Mouse (Mus musculus) brain, adult 2 months (tissue): ENCODE measurements around the gene Itga3.

Source experiments
- DNase-seq: peaks from one replicate; pipeline ENCODE4 v3.0.0; 2011; ENCODE audit warnings: low read depth, low spot score

The Itga3 gene

DNA sequence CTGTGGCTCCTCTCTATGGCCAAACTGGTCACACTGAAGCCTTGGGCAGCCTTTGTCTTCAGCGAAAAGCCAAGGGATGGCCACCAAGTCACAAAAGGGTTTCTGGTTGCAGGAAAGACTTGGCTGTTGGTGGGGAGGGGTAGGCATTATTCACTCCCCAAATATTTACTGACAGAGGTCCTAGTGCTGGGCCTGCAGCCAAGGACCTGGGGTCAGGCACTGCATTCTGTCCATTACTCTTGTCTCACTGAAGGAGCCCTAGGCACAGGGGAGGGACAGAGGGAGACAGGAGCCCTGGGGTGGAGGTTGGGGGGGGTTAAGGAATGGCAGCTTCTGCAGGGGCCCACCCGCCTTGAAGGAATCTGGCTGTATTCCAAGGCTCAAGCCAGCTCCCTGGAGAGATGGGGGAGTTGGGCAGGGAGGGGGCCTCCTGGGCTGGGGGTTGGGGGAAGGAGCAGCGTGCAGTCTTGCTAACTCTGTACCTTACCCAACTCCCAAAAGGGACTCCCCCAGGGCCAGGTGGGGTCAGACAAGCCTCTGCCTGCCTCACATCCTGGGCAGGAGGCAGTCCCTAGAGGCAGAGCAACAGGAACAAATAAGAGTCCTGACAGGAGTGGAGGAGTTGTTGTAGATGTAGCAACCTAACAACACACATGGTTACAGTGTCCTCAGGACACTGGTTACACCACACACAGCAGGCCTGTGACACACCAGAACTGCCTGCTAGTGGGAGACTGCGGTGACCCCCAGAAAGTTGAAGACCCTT is 20.2 kb upstream of the Itga3 start:
- no peak for DNase-seq

DNA sequence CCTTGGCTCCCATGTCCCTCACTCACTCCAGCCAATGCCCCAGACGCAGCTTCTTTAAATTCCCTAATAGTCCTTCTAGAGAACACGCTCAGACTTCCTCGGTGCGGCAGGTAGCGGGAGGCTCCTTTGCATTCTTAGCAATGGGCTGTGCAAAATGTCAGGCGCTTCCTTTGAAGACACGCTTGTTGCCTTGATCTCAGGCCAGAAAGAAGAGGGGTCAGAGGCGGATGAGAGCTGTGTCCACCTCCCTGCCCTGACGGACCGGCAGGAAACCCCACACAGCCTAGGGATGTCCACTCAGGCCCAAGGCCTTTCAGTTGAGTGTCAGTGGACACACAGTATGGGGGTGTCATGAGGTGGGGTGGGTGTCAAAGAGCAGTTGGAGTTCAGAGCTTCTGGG is 19.0 kb upstream of the Itga3 start:
- no peak for DNase-seq

DNA sequence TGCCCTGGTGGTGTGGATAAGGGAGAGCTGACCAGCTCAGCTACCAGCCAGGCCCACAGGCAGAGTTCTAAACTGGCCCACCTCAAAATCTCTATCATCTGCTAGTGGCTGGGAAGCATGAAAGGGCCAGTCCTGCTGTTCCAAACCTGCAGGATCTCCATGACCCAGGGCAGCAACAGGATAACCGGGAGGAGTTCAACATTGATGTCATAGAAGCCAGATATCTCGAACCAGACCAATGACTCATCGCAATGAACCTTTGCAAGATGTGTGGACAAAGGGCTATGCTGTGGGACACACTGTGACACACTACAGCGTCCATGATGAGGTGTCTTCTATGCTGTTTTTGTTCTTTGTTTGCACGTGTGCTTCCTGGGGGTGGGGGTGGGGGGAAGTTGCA is 16.5 kb upstream of the Itga3 start:
- no peak for DNase-seq

DNA sequence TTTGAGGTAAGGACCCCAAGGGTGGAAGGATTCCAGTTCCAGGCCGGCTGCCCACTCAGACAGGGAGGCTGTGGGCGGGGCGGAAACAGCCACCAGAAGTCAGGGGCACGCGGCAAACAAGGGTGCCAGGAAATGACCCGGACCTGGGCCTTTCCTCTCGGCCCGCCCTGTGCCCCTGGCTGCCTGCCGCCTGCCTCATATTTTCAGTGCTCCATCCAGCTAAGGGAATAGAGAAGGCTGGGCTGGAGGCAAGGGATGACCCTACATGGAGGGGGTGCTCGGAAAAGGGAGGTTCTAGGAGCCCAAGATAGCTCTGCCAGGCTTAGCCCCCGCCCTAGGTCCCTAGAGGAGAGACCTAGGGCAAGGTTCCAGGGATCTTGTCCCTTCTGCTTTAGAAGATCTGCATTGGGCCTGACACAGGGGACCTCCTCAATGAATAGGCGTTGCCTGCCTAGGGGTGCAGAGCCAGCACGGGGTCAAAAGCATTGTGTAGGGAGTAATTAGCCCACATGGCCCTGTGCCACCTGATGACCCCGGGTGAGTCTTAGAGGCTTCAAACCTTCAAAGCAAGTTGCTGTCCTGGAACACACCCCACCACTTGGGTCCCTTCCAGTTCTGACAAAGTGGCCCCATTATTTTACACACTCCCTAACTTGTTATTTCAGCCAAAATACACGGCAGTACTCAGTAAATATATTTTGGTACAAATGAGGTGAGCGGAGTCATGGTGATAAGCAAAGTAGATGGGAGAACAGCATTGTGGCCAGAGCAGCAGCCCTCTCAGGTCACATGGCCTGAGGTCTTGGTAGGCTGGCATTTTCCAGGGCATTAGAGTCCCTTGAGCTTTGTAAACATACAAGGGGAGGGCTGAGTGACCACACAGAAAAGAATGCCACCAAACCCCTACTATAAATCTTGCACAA is 12.5 kb upstream of the Itga3 start:
- DNase-seq = no peak

DNA sequence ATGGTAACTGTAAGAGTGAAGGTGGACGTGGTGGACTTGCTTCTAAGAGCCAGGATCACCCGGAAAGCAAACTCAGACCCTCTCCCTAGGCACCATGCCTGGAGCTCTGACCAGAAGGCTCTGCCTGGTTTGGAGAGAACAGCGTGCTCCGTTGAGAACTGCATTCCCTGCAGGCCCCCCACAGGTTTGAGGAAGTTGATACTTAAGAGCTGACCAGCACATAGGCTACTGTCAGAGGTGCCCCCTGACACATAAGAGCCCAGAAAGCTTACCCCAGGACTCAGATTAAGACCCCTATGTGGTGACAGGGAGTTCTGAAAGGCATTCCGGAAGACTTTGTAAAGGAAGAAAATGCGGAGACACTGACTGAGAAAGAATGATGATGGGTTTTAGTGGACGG is 11.7 kb upstream of the Itga3 start:
- DNase-seq = no peak

DNA sequence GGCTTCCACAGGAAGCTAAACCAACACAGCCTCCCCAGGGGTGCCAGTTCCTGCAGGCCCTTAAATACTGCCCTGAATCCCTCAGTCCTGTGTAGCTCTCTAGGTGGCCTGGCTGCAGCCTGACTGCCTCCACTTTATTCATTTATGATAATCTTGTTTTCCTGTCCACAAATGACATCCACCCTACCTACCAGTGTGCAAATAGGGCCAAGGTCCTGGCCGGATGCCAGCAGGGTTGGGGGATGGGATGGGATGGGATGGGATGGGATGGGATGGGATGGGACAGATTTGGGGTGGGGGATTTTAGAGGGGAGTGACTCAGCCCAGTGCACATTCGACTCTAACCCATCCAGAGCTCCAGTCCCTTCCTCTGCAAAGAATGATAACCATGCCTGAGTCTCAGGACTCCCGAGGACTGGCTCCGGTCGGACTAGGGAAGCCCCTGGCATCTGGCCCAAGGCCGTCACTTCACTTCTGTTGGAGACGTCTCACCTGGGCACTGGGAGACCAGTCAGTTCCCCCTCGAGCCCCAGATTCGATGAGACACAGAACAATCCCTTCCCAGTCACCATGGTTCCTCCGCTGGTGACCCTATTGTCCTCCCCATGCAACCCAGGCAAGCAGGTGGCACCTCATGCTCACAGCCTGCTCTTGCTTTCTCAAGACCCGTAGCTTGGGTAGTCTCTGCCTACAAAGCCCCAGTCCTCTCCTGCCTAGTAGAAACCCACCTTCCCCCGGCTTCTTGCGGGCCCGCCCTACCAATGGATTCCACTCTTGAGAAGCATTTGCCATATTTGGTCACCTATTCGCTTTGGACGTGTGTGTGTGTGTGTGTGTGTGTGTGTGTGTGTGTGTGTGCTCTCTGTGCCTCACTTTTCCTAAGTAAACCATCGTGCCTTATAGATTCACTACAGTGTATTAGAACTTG is 11.0 kb upstream of the Itga3 start:
- DNase-seq = no peak

DNA sequence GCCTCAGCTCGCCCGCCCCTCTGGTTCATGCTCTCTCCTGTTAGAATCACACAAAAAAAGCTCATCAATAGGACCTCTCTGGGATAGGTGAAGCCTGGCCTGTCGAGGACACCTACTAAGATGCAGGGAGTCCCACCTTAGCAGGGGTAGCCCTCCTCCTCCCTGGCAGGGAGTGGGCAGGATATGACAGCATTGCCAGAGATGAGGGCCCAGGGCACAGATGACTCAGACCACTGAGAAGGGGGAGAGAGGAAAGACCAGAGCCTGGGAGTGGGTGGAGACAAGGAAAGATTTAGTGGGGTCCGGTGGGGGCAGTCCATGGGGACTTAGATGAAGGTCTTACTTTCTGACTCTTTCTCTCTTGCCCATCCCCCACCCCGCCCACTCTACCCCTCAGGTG is 9.6 kb upstream of the Itga3 start:
- no peak for DNase-seq

DNA sequence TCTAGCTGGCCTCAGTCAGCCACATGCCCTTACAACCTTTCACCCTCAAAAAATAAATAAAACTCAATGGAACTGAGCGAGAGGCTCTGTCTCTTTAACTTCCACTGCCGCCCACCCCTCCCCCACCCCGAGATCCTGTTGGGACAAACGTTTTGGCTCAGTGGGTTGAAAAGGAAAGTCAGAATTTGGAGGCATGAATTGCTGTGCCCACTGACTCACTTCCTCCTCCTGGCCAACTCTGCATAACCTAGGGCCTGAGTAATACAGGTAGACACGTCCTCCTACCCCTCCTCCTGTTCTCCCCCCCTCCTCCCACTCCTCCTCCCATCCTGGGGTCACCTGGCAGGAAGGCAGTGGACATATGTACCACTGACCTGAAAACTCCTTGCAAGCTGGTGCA is 9.1 kb upstream of the Itga3 start:
- DNase-seq = no peak

DNA sequence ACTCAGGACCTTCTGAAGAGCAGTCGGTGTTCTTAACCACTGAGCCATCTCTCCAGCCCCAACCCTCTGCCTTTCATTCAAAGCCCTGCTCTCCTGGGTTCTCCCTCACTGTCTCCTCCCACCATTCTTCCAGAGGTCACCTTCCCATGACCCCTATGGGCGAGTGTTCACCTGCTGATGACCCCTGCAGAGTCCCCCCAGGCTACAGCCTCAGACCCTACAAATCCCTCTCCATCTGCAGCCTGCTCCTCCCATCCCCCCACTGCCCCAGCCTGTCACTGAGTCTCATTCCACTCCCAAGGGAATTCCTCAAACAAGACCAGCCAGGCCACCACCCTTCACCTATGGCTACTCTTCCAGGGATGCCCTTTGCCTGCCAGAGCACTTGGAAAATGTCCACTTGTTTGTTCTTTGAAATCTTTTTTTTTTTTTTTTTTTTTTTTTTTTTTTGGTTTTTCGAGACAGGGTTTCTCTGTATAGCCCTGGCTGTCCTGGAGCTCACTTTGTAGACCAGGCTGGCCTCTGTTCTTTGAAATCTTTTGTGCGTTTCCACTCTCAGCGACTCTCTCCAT is 8.3 kb upstream of the Itga3 start:
- DNase-seq = no peak

DNA sequence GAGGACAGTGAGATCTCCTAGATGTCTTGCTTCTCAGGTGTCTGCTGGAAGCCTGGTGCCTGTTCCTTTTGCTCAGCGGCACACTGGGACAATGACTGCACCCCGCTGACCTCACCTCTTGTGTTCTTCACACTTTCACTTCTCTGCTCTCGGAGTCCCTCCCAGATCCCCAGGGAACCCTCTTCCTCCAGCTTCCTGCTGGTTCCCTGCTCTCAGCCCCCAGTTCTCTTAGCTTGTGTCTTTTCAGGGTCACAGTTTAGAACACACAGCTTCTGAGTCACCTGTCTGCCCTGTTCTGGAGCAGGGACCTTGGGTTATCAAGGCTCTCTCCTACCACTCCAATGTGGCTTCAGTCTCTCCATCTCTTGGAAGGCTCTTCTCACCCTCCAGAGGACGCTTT is 7.6 kb upstream of the Itga3 start:
- DNase-seq = no peak

DNA sequence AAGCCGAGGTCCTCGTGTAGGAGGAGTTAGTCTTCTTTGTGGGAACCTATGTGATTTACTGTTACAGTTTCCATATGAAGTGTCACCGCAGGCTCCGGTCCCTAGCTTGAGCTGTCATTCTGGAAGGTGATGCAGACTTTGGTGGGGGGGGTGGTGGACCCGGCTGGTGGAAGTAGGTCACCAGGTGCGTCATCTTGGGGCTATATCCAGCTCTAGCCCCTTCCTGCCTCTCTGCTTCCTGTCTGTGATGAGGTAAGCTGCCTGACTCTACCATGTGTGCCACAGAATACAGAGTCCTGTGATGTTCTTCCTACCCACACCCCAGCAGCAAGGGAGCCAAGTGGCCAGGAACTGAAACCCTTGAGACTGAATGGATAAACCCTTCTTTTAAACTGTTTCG is 6.3 kb upstream of the Itga3 start:
- DNase-seq = no peak

DNA sequence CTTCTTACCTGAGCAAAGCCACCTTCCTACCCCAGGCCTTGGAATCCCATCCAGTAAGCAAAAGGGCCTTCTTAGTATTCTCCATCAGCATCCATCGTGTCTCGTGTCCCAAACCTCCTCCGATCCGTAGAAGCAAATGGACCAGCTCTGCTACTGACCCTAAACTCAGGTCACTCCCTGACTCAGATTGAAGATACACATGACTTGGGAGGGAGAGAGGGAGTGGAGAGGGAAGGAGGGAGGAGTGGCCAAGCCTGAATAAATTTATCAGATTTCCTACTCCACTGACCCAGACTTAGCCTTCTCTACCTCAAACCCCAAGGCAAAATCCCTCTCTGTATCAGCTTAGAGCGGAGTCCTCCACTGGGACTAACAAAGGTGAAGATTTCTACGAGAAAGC is 4.2 kb upstream of the Itga3 start:
- no peak for DNase-seq

DNA sequence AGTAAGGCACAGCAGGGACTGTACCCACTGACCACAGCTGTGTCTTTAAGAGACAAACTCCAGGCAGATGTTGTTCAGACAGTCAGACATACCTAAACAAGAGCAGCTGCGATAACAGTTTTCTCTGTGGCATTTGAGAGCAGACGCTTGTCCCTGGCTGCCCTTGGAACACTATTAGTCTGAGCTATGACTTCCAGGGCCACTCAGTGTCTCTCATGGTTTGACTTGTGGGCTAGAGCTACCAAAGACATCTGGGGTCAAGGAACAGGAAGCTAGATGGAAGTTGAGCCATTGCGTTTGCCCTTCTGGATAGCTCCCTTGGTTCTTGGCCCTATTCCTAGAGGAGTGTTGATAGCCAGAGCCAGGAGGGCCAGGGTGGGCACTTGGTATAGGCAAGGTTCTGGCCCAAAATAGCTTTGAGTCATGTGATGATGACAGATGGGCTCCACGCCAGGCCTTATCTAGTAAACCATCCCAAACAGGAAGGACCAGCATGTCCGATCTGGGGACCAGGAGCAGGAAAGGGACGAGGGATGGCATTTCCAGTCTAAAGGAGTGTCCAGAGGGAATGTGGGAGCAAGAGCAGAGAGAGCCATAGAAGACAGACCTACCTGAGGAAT is 2.8 kb upstream of the Itga3 start:
- DNase-seq = no peak

DNA sequence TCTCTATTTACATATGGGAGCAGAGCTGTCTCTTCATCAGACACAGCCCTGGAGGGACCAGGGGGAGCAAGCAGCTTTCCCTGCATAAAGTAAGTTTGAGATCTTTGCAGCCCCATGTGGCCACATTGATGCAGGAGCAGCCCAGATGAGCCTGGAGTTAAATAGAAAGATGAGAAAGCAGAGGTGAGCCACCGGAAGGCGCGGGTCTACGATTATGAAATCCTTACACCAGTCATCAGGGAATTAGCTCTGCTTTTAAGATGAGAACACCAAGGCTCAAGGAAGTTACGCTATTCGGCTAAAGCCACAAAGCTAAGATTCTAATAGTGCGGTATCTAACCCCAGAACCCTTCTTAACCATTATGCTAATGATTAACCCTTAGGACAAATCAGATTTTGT is 1.4 kb upstream of the Itga3 start:
- peak; percentile 11 for DNase-seq

DNA sequence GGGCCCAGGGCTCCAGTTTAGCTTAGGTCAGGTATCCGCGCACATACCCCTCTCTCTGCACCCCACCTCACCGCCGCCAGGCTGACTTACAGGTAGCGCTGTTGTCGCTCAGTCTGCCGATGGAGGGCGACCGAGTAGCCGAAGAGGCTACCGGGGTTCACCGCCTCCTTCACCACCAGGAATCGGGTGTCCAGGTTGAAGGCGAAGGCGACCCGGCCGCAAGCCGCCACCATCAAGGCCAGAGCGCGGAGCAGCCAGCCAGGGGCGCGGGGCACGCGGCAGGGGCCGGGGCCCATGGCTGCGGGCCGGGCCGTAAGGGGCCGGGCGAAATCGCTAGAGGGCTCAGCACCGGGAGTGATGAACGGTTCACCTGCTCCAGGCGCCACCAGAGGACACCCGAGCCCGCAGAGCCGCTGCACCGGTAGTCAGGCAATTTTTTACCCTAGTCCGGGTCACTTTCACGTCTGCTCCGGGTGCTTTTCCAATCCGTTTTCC is 513 bp downstream of the Itga3 start:
- DNase-seq = peak; percentile 88

DNA sequence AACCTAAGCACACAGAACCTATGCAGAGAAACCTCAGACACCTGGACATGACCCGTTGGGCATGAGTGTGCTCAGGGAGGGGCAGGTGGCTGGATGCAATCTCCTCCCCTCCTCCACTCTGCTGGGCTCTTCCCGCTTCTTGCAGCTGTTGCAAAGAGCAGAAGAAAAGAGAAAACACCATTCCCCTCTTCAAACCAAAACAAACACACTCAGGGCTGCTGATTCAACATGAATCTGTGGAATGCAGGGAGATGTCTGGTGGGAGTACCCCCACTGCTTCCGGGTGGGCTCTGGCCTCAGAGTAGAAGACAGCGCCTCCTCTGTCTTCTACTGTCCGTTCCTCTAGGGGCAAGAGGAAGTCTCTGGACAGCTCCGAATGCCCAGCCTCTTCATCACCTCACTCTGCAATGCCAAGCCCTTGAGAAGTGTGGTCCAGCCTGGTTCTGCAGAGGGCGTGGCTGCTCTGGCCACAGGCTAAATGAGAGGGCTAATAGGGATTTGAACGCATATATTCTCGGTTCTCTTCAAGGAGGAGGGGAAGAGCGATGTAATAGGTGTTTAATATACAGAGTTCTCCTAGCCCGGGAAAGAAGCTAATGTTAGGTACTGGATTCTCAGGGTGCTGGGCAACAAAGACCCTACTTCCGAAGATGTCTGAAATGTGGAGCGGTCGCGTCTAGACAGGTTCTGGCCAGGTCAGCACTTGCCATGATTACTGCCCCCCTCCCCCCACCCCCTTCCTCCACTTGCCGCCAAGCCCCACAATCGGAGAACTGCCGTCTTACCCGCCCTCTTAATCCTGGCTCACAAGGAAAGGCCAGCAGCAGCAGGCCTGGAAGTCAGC is 1.2 kb downstream of the Itga3 start:
- DNase-seq = peak; percentile 40

DNA sequence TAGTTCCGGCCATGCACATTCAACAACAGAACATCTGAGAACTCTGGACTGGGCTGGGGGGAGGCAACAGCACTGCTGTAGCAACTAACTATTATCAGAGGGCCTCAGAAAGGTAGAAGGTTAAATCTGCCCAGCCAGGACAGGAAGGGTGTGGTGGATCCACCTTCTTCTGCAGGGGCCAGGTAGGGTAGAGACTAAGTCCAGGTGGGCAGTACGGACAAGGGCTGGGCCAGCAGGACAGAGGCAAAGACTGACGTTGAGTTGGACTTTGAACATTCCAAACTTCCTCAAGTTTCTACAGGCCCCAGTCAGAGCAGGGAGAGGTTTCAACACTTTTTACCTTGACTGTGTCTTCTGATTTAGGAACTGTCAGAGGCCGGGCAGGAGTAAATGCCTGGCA is 1.9 kb downstream of the Itga3 start:
- DNase-seq = no peak

DNA sequence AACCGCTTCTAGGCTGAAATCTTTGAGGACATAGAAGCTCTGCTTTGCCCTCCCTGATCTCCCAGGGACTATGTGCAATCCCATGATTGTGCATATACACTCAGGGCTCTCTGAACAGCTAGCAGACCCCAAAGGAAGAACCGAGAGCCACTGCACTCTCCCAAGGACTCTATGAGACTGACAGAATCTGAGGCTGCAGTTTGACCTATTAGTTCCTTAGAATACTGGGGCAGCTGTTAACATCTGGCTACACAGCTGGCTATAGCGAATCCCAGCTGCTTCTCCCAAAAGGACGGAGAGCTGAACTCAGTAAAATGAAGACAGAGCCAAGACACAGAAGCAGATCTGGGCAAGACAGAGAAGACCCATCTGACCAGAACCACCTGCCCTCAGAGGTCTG is 2.8 kb downstream of the Itga3 start:
- DNase-seq = no peak

DNA sequence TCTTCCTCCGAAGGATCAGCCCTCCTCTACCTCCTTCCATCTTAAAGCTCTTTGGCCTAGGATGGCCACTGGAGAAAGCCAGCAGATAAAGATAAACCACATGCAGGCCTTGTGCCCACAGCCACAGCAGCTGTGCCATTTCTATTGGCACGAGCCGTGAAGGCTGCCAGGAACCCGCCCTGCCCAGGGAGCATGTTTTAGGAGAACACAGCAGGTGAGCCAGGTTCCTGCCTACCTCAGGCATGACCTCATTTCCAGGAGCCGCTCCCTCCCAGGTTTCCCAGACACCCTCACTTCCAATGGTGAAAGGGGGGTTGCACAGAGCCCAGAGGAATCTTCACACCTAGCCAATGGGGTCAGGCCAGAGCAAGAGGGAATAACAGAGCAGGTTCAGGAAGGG is 3.8 kb downstream of the Itga3 start:
- peak; percentile 86 for DNase-seq

DNA sequence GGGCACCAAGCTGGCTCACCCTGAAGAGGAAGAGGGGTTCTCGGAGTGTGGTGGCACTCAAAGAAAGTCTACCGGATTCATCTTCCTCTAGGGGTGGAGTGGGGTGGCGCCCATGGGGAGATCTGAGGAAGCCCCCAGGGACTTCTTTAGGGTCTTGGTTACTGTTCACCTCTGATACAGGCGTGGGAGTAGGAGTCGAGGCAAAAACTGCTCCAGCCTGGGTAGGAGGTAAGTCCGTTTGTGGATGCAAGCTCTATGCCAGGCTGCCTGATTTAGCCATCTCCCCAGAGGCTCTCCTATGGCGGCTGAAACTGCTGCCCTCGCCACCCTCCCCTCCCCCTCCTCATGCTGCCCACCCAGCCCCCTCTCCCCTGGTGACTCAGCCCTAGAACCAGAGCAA is 4.5 kb downstream of the Itga3 start:
- no peak for DNase-seq
